Mouse (Mus musculus) gastrocnemius, adult 2 months (tissue): ENCODE results near the gene Mogat2. TPM values are rescaled to one million over a fixed set of nuclear protein-coding genes. Genes with fewer than 3 reads are reported as not detected.
A peak's percentile ranks its signal among the peaks of the same experiment; 100 is the strongest.

Experiments used
- DNase-seq: peaks from one replicate; pipeline ENCODE4 v3.0.0; 2022
- H3K27ac ChIP-seq: fragments of 200-600 bp; 2 replicates; pipeline ENCODE4 v1.8.1; 2022; ENCODE audit warnings: mild to moderate bottlenecking
- H3K4me3 ChIP-seq: fragments of 200-600 bp; 2 replicates; pipeline ENCODE4 v1.8.1; 2022; ENCODE audit warnings: mild to moderate bottlenecking, moderate library complexity
- CTCF ChIP-seq: fragments of 200-600 bp; IDR thresholded peaks from 2 replicates; pipeline ENCODE4 v1.8.1; 2022; ENCODE audit warnings: antibody characterized with exemption, mild to moderate bottlenecking, moderate library complexity
- intact Hi-C: fragments of 180-260 bp; cut with DNase I; formaldehyde crosslinking; loops from one replicate; pipeline ENCODE4 v1.15.1; 2025
- total RNA-seq, 2 experiments: library from RNA; stranded (reverse); gene quantifications; 2 replicates each; pipeline ENCODE4 v1.2.3; 2021

Gene Mogat2
- total RNA-seq, 2 experiments from 2014 or later = not detected

- no peak for TF ChIP-seq CTCF
- Histone ChIP-seq H3K27ac (peak overlapping the region; percentile 94), H3K4me3 (peak overlapping the region; percentile 96)
- DNase-seq = peak; percentile 42
- intact Hi-C loops = no loop called here
These were observed 56.6 kb downstream of the Mogat2 start for GRCm38 (mm10) chr7:99181619-99182431.

GRCm38 (mm10) chr7:99180162-99180561, 58.3 kb downstream of the Mogat2 start:
- intact Hi-C loops = no loop called here

GRCm38 (mm10) chr7:99179271-99179670, 59.1 kb downstream of the Mogat2 start:
- Histone ChIP-seq H3K27ac (no peak overlapping the region), H3K4me3 (no peak overlapping the region; the same call in 1 of the 2 replicates)
- no peak for TF ChIP-seq CTCF
- DNase-seq = no peak
- intact Hi-C loops = no loop called here

More at GRCm38 (mm10) chr7:99180162-99180561, 58.3 kb downstream of the Mogat2 start:
- no peak for TF ChIP-seq CTCF
- no peak overlapping the region for H3K27ac ChIP-seq
- no peak for DNase-seq
- H3K4me3 ChIP-seq = peak overlapping the region; percentile 96

- no peak overlapping the region for H3K27ac ChIP-seq
- no peak for TF ChIP-seq CTCF
- intact Hi-C loops = no loop called here
- DNase-seq = no peak
- no peak overlapping the region for H3K4me3 ChIP-seq
These were observed 61.0 kb downstream of the Mogat2 start for GRCm38 (mm10) chr7:99177386-99177785.

GRCm38 (mm10) chr7:99175666-99176065, 62.8 kb downstream of the Mogat2 start:
- intact Hi-C loops = no loop called here
- H3K4me3 ChIP-seq = no peak overlapping the region
- TF ChIP-seq CTCF = no peak

GRCm38 (mm10) chr7:99175118-99175517, 63.3 kb downstream of the Mogat2 start:
- no peak for DNase-seq
- no peak overlapping the region for H3K27ac ChIP-seq
- H3K4me3 ChIP-seq = no peak overlapping the region
- intact Hi-C loops = no loop called here
- TF ChIP-seq CTCF = no peak

More at GRCm38 (mm10) chr7:99175666-99176065, 62.8 kb downstream of the Mogat2 start:
- DNase-seq = no peak
- H3K27ac ChIP-seq = no peak overlapping the region

- intact Hi-C loops = no loop called here
- Histone ChIP-seq H3K4me3 (no peak overlapping the region), H3K27ac (no peak overlapping the region)
- DNase-seq = no peak
- TF ChIP-seq CTCF = no peak
These were observed 64.4 kb downstream of the Mogat2 start for GRCm38 (mm10) chr7:99174006-99174405.

- no peak for TF ChIP-seq CTCF
- Histone ChIP-seq H3K4me3 (no peak overlapping the region), H3K27ac (no peak overlapping the region)
- intact Hi-C loops = no loop called here
- no peak for DNase-seq
These were observed 65.5 kb downstream of the Mogat2 start for GRCm38 (mm10) chr7:99172898-99173297.

GRCm38 (mm10) chr7:99171730-99172463, 66.5 kb downstream of the Mogat2 start:
- H3K27ac ChIP-seq = no peak overlapping the region
- H3K4me3 ChIP-seq = no peak overlapping the region
- intact Hi-C loops = no loop called here
- DNase-seq = no peak
- no peak for TF ChIP-seq CTCF

GRCm38 (mm10) chr7:99170519-99170918, 67.9 kb downstream of the Mogat2 start:
- no peak for DNase-seq
- no peak overlapping the region for H3K4me3 ChIP-seq
- no peak overlapping the region for H3K27ac ChIP-seq
- no peak for TF ChIP-seq CTCF
- intact Hi-C loops = no loop called here

GRCm38 (mm10) chr7:99169717-99170403, 68.6 kb downstream of the Mogat2 start:
- no peak for DNase-seq
- no peak for TF ChIP-seq CTCF
- intact Hi-C loops = no loop called here
- Histone ChIP-seq H3K27ac (no peak overlapping the region), H3K4me3 (no peak overlapping the region)

Other genes starting within 250 kb of the Mogat2 start
- 1 to 10 TPM; 8.6 to 9.2 TPM for gene Uvrag, start 97.5 kb downstream of the Mogat2 start, total RNA-seq
- gene Dgat2, start 55.9 kb downstream of the Mogat2 start, total RNA-seq = 10 to 100 TPM; 32.9 to 69.4 TPM
- gene Map6, start 28.8 kb upstream of the Mogat2 start, total RNA-seq = 1 to 10 TPM; 2.6 to 5.2 TPM
- 100 to 1,000 TPM in 1 of 2 experiments, 10 to 100 TPM in 1; 47.0 to 124 TPM for gene Serpinh1, start 114.6 kb upstream of the Mogat2 start, total RNA-seq
- gene Gdpd5, start 142.8 kb upstream of the Mogat2 start, total RNA-seq = 1 to 10 TPM; 5.4 to 6.7 TPM
- not detected for gene Klhl35, start 227.4 kb upstream of the Mogat2 start, total RNA-seq
- gene Rps3, start 245.1 kb upstream of the Mogat2 start, total RNA-seq = 100 to 1,000 TPM; 242 to 287 TPM